Mouse (Mus musculus) R1 (cell line): Measurements from ENCODE around the gene Ssbp3.
A peak's percentile ranks its signal among the peaks of the same experiment; 100 is the strongest.

Experiments used
- DNase-seq: peaks from one replicate; pipeline ENCODE4 v3.0.0-alpha.2; 2018; ENCODE audit warnings: low read depth, low spot score

Ssbp3 gene

GRCm38 (mm10) chr4:106907701-106908425 lies 2.6 kb upstream of the Ssbp3 start:
- peak; percentile 85 for DNase-seq

GRCm38 (mm10) chr4:106908426-106908809 lies 2.1 kb upstream of the Ssbp3 start:
- DNase-seq, result peak; percentile 84

- DNase-seq, result no peak
Measured at GRCm38 (mm10) chr4:106908950-106909751, 1.4 kb upstream of the Ssbp3 start.

- DNase-seq, result no peak
Measured at GRCm38 (mm10) chr4:106909797-106910196, 704 bp upstream of the Ssbp3 start.

- DNase-seq, result peak; percentile 81
Measured at GRCm38 (mm10) chr4:106911246-106911801, 823 bp downstream of the Ssbp3 start.

GRCm38 (mm10) chr4:106911951-106912688 lies 1.6 kb downstream of the Ssbp3 start:
- no peak for DNase-seq

- no peak for DNase-seq
Measured at GRCm38 (mm10) chr4:106912689-106913041, 2.2 kb downstream of the Ssbp3 start.

GRCm38 (mm10) chr4:106913411-106914049 lies 3.0 kb downstream of the Ssbp3 start:
- DNase-seq, result no peak

- DNase-seq, result no peak
Measured at GRCm38 (mm10) chr4:106915265-106915664, 4.8 kb downstream of the Ssbp3 start.

GRCm38 (mm10) chr4:106918263-106918662 lies 7.8 kb downstream of the Ssbp3 start:
- DNase-seq, result no peak

GRCm38 (mm10) chr4:106920119-106920518 lies 9.6 kb downstream of the Ssbp3 start:
- no peak for DNase-seq

GRCm38 (mm10) chr4:106921375-106922336 lies 11.2 kb downstream of the Ssbp3 start:
- DNase-seq, result no peak

GRCm38 (mm10) chr4:106922919-106923318 lies 12.4 kb downstream of the Ssbp3 start:
- no peak for DNase-seq

GRCm38 (mm10) chr4:106924175-106924574 lies 13.7 kb downstream of the Ssbp3 start:
- DNase-seq, result no peak

GRCm38 (mm10) chr4:106924888-106925287 lies 14.4 kb downstream of the Ssbp3 start:
- DNase-seq, result no peak

GRCm38 (mm10) chr4:106926401-106926800 lies 15.9 kb downstream of the Ssbp3 start:
- no peak for DNase-seq

GRCm38 (mm10) chr4:106927034-106927433 lies 16.5 kb downstream of the Ssbp3 start:
- no peak for DNase-seq

GRCm38 (mm10) chr4:106928961-106929360 lies 18.5 kb downstream of the Ssbp3 start:
- no peak for DNase-seq

- DNase-seq, result no peak
Measured at GRCm38 (mm10) chr4:106932583-106932982, 22.1 kb downstream of the Ssbp3 start.

GRCm38 (mm10) chr4:106933813-106934482 lies 23.4 kb downstream of the Ssbp3 start:
- DNase-seq, result no peak
